Mouse (Mus musculus): ENCODE data around the gene Kat14.
"Not testable (repeated sequence)": the region's sequence is repeated elsewhere in the genome, so short reads cannot be mapped to it uniquely, and the experiment has no call there.

Gene Kat14

GRCm38 (mm10) chr2:144368400-144369019 lies at the start of gene Kat14, which contains the start of gene Pet117:
Gene Kat14 (plus strand): TSS chr2:144368983.
Gene Pet117 (plus strand): TSS chr2:144368996.
- DNase-seq (ENCODE audit: low spot score in 2 of 2) = peak; percentile 93 to 97

- DNase-seq (ENCODE audit: low spot score in 2 of 2) = no peak
Observed at GRCm38 (mm10) chr2:144324218-144324617, 44.6 kb upstream of the Kat14 start.

- DNase-seq (ENCODE audit: low spot score in 2 of 2) = no peak
Observed at GRCm38 (mm10) chr2:144329451-144329850, 39.3 kb upstream of the Kat14 start.

GRCm38 (mm10) chr2:144329937-144330336 lies 38.8 kb upstream of the Kat14 start:
- DNase-seq (ENCODE audit: low spot score in 2 of 2) = no peak

- no peak for DNase-seq (ENCODE audit: low spot score in 2 of 2)
Observed at GRCm38 (mm10) chr2:144330352-144330959, 38.3 kb upstream of the Kat14 start.

- peak; percentile 17 to 64 for DNase-seq (ENCODE audit: low spot score in 2 of 2)
Observed at GRCm38 (mm10) chr2:144330960-144331371, 37.8 kb upstream of the Kat14 start.

GRCm38 (mm10) chr2:144331401-144332302 lies 37.1 kb upstream of the Kat14 start, which contains the start of gene Ovol2:
Gene Ovol2 (minus strand): TSS chr2:144332146.
- DNase-seq (ENCODE audit: low spot score in 2 of 2) = peak in 1 of 2 experiments; percentile 65

GRCm38 (mm10) chr2:144332486-144332885 lies 36.3 kb upstream of the Kat14 start:
- no peak for DNase-seq (ENCODE audit: low spot score in 2 of 2)

- no peak for DNase-seq (ENCODE audit: low spot score in 2 of 2)
Observed at GRCm38 (mm10) chr2:144333138-144333842, 35.5 kb upstream of the Kat14 start.

- no peak for DNase-seq (ENCODE audit: low spot score in 2 of 2)
Observed at GRCm38 (mm10) chr2:144337230-144337629, 31.6 kb upstream of the Kat14 start.

GRCm38 (mm10) chr2:144337701-144338100 lies 31.1 kb upstream of the Kat14 start:
- no peak for DNase-seq (ENCODE audit: low spot score in 2 of 2)

- DNase-seq (ENCODE audit: low spot score in 2 of 2) = not testable (repeated sequence)
Observed at GRCm38 (mm10) chr2:144338149-144338548, 30.6 kb upstream of the Kat14 start.

GRCm38 (mm10) chr2:144343158-144343557 lies 25.6 kb upstream of the Kat14 start:
- DNase-seq (ENCODE audit: low spot score in 2 of 2) = no peak

- no peak for DNase-seq (ENCODE audit: low spot score in 2 of 2)
Observed at GRCm38 (mm10) chr2:144348525-144348924, 20.3 kb upstream of the Kat14 start.

- no peak for DNase-seq (ENCODE audit: low spot score in 2 of 2)
Observed at GRCm38 (mm10) chr2:144352843-144353242, 15.9 kb upstream of the Kat14 start.

GRCm38 (mm10) chr2:144369020-144369421 lies 238 bp downstream of the Kat14 start:
- DNase-seq (ENCODE audit: low spot score in 2 of 2) = peak in 1 of 2 experiments; percentile 75

GRCm38 (mm10) chr2:144369511-144369910 lies 728 bp downstream of the Kat14 start:
- DNase-seq (ENCODE audit: low spot score in 2 of 2) = no peak

- DNase-seq (ENCODE audit: low spot score in 2 of 2) = no peak
Observed at GRCm38 (mm10) chr2:144371566-144371965, 2.8 kb downstream of the Kat14 start.

- no peak for DNase-seq (ENCODE audit: low spot score in 2 of 2)
Observed at GRCm38 (mm10) chr2:144373063-144373462, 4.3 kb downstream of the Kat14 start.

- no peak for DNase-seq (ENCODE audit: low spot score in 2 of 2)
Observed at GRCm38 (mm10) chr2:144375063-144375703, 6.4 kb downstream of the Kat14 start.

GRCm38 (mm10) chr2:144381293-144381692 lies 12.5 kb downstream of the Kat14 start:
- DNase-seq (ENCODE audit: low spot score in 2 of 2) = no peak

Data from spleen, postnatal 4 days (tissue).